Mouse (Mus musculus) thymus, postnatal 36 days (tissue): ENCODE data around the gene Glrx.

Experiments
- DNase-seq, 2 experiments: peaks; one replicate each; pipeline ENCODE4 v3.0.0; 2022; ENCODE audit warnings: mixed read lengths in 2 of 2

Gene Glrx

GRCm38 (mm10) chr13:75892876-75893275 is 53.2 kb downstream of the Glrx start:
- DNase-seq: no peak
